Mouse (Mus musculus): ENCODE results near the gene Olfr1024.

Olfr1024 gene

DNA sequence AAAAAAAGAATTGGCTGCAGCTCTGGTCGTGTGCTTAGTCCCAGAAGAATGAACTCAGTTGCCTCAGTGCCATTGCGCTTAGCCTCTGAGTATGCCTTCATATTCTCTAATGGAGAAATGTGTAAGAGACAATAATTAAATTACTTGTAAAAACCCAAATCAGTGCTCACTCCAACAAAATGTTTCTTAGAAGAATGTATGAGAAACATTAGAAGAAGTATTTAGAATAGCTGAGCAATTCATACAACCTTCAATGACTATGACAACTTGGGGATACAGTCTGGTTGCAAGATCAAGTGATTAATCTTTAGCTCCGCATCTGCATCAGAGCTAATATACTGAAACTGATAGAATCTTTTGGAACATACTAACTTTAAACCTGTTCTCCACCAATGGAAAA lies at the start of gene Olfr1024:
Gene Olfr1024, minus strand, starts transcription at position 101 of the 400 bp plus-strand sequence.
- DNase-seq (ENCODE audit: low spot score): no peak

DNA sequence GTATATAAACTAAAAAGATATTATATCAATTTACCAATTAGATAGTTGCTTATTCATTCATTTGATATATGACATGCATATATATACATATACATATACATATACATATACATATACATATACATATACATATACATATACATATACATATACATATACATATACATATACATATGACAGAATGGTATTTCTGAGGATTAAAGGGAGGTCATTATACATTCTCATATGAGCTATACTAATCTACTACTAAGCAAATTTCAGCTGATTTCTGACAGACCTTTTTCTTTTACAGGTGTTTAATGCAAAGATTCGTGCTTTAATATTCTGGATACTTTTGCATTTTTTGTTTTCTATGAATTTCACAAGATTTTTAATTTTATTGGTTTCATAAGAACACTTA lies 45.3 kb upstream of the Olfr1024 start, which contains the start of gene Olfr1028:
Gene Olfr1028, plus strand, starts transcription at position 301 of the 400 bp plus-strand sequence.
- DNase-seq (ENCODE audit: low spot score): no peak

DNA sequence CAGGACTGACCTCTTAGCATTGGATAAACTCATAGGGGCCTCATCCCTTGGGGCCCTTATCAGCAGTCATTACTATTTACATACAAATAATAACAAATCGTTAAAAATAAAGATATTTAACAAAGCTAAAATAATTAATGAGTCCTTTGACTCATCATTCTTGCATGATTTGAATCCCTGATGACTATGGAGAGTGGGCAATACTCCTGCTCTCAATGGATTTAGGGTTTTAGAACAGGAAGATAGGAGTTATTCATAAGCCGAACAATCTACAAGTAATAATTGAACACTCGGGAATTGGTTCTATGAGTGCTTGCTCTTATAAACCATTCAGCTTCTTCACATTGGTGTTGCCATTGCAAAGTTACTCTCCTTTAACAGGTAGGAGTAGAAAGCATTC lies 16.4 kb upstream of the Olfr1024 start, which contains the start of gene Olfr1026:
Gene Olfr1026, plus strand, starts transcription at position 301 of the 400 bp plus-strand sequence.
- no peak for DNase-seq (ENCODE audit: low spot score)

DNA sequence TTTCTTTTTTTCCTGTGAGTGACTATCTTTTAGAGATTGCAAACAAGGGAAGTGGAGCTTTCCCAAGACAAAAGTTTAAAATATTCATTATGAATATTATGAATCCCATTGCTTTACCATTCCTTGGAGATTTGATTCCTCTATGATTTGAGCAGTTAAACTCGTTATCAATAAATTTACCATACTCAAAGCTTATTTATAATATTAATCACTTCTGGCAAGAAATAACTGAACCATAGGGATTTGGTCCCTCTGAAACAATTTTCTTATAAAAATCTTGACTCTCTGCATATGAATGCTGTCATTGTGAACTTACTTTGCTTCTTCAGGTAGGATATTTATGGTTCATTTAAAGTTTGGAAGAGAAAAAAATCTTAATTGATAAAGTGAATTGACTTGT lies 10.0 kb upstream of the Olfr1024 start, which contains the start of gene Olfr1025-ps1:
Gene Olfr1025-ps1, plus strand, starts transcription at position 301 of the 400 bp plus-strand sequence.
- DNase-seq (ENCODE audit: low spot score): no peak

DNA sequence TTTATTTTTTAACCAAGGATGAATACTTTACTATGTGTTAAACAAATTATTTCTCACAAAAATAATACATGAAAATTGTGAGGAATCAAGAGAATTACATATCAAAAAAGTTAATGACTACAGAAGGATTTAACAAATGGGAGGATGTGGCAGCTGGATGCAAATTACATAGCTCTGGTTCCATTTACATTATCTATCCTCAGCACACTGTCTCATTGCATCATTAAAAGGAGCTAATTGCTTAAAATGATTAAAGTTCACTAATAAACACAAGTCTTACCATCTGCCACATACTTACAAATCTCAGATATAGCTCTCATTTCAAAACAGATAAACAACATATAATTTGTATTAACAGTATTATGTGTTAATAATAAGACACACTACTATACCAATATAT lies 8.3 kb upstream of the Olfr1024 start:
- no peak for DNase-seq (ENCODE audit: low spot score)

DNA sequence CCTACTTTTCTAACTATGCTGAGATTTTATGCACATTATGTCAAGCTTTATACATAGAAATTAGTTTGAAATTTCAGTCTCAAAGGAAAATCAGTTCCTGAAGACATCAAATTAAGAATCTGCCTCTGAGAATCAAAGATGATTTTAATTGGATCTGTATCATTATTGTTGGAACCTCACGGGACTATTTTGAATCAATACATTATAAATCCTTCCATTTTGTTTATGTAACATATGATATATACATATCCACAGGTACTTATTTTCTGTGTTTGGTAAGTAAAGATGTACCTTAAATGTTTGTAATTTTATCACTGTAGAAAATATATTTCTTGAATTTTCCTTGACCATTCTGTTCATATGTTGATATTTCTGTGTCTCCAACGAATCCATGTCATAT lies 19.5 kb downstream of the Olfr1024 start, which contains the start of gene Olfr1023:
Gene Olfr1023, plus strand, starts transcription at position 301 of the 400 bp plus-strand sequence.
- DNase-seq (ENCODE audit: low spot score): no peak

DNA sequence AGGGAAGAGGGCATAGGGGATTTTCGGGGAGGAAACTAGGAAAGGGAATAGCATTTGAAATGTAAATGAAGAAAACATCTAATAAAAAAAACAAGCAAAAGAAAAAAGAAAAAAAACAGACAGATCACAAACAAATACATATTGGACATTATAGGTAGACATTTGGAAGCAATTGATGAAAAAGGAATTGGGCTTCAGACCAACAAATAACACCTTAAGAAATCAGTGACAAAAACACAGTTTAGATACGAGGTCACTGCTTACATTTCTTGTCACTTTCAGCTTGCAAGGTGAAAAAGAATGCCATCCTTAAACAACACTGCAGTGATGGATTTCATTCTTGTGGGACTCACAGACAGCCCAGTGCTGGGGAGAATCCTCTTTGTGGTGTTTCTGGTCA lies 36.6 kb downstream of the Olfr1024 start, which contains the start of gene Olfr1022:
Gene Olfr1022, plus strand, starts transcription at position 301 of the 400 bp plus-strand sequence.
- no peak for DNase-seq (ENCODE audit: low spot score)

All from retina, embryonic 14.5 days (tissue).